Comparison of ENCODE assay signal across 16 mouse cellular contexts in the genomic region with DNA sequence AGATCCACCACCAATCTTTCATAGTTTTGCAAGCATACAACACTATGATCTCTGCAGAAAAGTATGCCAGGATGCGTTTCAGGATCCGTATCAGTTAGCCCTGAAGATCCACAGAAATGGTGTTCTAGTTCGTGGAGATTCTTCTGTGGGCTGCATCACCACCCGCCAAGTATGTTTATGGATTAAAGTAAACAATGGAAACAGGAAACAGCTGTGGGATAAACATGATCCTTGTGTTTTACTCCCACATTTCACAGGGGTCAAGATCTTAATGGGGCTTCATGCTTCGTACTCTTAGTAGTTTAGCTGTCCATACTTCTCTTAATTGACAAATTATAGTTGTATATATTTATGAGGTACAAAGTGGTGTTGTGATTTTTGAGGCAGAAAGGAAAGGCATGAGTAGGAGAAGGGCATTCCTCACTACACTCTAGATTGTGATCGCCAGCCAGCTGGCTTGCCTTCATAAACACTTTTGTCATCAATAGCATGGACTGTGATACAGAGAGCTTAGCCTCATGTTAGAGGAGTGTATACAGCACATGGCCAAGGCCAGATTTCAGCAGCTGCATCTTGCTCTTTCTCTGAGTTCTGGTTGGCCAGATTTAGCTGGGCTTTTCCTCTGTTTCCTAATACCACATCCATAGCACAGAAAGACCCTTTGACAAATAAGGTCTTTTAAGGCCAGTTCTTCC.
DNase-seq lines count a peak whose midpoint lies in the region; ATAC-seq and TF ChIP-seq lines count a peak whose summit lies in the region.
"Had no signal": no experiment of that assay in that cellular context is flagged by ENCODE, and none has a peak within 500 bp of the region (broad histone marks: within the 10 kb centered on the region; RNA-seq: fewer than 3 reads in every experiment).

No protein-coding gene starts in this region.

- H3K4me3 ChIP-seq in lung, adult 2 months (replicated peaks; ENCODE audit: extremely low read depth, low read depth, low read length), result no peak overlapping the region
- no peak overlapping the region for H3K4me3 ChIP-seq in lung, embryonic 15.5 days
- H3K4me3 ChIP-seq: limb, embryonic 12.5 days; liver, embryonic 15.5 days; neural tube, embryonic 12.5 days had no signal

- TF ChIP-seq CTCF in lung, adult 2 months (IDR thresholded peaks at IDR 0.05; ENCODE audit: insufficient read depth, low read length), result no peak

- peaks cover 5% of the 10 kb centered on the region for H3K4me1 ChIP-seq in lung, adult 2 months (ENCODE audit: control insufficient read depth, insufficient read depth, low read length)
- H3K4me1 ChIP-seq in lung, embryonic 15.5 days, result peaks cover 20% of the 10 kb centered on the region
- H3K4me1 ChIP-seq: liver, embryonic 15.5 days; neural tube, embryonic 12.5 days had no signal

- DNase-seq in lung, adult 18-20 months, result peak; percentile 10 to 50
- DNase-seq in lung, adult 2 months, result no peak
- peak; percentile 71 to 86 for DNase-seq in lung, postnatal 4 days
- no peak for DNase-seq in cerebellum, adult 11 months
- no peak for DNase-seq in adrenal gland, postnatal 4 days (ENCODE audit: low spot score in 2 of 2)
- DNase-seq in urinary bladder, adult 18-20 months (ENCODE audit: low spot score in 2 of 2), result no peak
- DNase-seq: adrenal gland, postnatal 25 days; cerebellum, adult 8-10 months; gastrocnemius, postnatal 36 days; right cerebral cortex, postnatal 14 days; thymus, postnatal 4 days had no signal

- peak; percentile 96 for ATAC-seq in lung, embryonic 15.5 days (ENCODE audit: borderline replicate concordance, extremely low read depth, low FRiP score, low TSS enrichment)
- ATAC-seq: forebrain, embryonic 14.5 days had no signal

- peak overlapping the region; percentile 82 for H3K27ac ChIP-seq in lung, embryonic 15.5 days
- H3K27ac ChIP-seq: limb, embryonic 12.5 days; liver, embryonic 15.5 days; neural tube, embryonic 12.5 days had no signal

- no peak for TF ChIP-seq POLR2A in lung, adult 2 months (IDR thresholded peaks at IDR 0.05; ENCODE audit: borderline replicate concordance, extremely low read depth, low read depth, low read length)

- H3K9me3 ChIP-seq in lung, embryonic 15.5 days, result no peaks in the 10 kb centered on the region
- H3K9me3 ChIP-seq: limb, embryonic 12.5 days; liver, embryonic 15.5 days; neural tube, embryonic 12.5 days had no signal

- 38% methylated on average over 6 of the region's 6 CpGs for WGBS in lung, adult 2 months
- WGBS in lung, embryonic 15.5 days, result 29% methylated on average over 6 of the region's 6 CpGs

- no peaks in the 10 kb centered on the region for H3K36me3 ChIP-seq in lung, embryonic 15.5 days
- H3K36me3 ChIP-seq: limb, embryonic 12.5 days; liver, embryonic 15.5 days; neural tube, embryonic 12.5 days had no signal

- no peaks in the 10 kb centered on the region for H3K27me3 ChIP-seq in lung, embryonic 15.5 days
- H3K27me3 ChIP-seq: liver, embryonic 15.5 days; neural tube, embryonic 12.5 days had no signal

- H3K9ac ChIP-seq in lung, embryonic 15.5 days, result no peak overlapping the region
- H3K9ac ChIP-seq: limb, embryonic 12.5 days; liver, embryonic 15.5 days; neural tube, embryonic 12.5 days had no signal

- no peak overlapping the region for H3K4me2 ChIP-seq in lung, embryonic 15.5 days
- H3K4me2 ChIP-seq: limb, embryonic 12.5 days; liver, embryonic 15.5 days; neural tube, embryonic 12.5 days had no signal

Comparison
In these comparisons a context has a peak if more than half of its experiments do, and no peak if none do; other contexts are left out.
1. DNase-seq: peak in lung, adult 18-20 months (2 of 2) and lung, postnatal 4 days (2 of 2); none in lung, adult 2 months (single experiment), cerebellum, adult 11 months (single experiment), adrenal gland, postnatal 4 days (0 of 2) and urinary bladder, adult 18-20 months (0 of 2).